Mouse (Mus musculus): ENCODE data around the gene Kcne4. TPM values are rescaled to one million over a fixed set of nuclear protein-coding genes. Genes with fewer than 3 reads are reported as not detected.
"Not testable (repeated sequence)": the region's sequence is repeated elsewhere in the genome, so short reads cannot be mapped to it uniquely, and the experiment has no call there.

Gene Kcne4
- 10.9 and 12.4 TPM in 2 replicates for polyA plus RNA-seq (2014; fragmentation: Nextera tagmentation; extraction: Ambion mirVana)

DNA sequence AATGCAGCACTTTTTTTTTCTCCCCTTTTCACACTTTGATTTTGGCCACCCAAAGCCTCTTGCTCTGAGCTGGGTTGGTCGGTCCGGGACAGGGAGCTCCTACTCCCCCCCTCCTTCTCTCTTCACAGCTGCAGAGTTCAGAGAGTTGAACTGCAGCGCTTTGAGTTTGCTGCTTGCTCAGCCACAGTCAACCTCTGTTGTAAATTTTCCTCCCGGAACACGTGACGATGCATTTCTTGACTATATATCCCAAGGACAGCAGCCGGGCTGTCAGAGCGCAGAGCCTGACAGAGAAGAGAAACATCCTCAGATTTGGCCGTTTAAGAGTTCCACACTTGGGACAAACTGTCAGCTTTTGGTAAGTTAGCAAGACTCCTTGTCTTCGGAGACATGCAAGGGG, at the start of gene Kcne4:
Kcne4 (plus strand) TSS at position 120 of the 400 bp plus-strand sequence.
- ATAC-seq (ENCODE audit: insufficient read depth): peak; percentile 78
- Histone ChIP-seq H3K9me3 (ENCODE audit: low read depth, low read length) (no peaks in the 10 kb centered on the region), H3K4me3 (ENCODE audit: low read depth, low read length) (peak within 1 kb of the TSS; percentile 20), H3K4me1 (ENCODE audit: insufficient read depth) (peaks cover 19% of the 10 kb centered on the region), H3K4me2 (peak within 1 kb of the TSS; percentile 55), H3K27me3 (ENCODE audit: insufficient read depth, low read length) (no peaks in the 10 kb centered on the region), H3K27ac (ENCODE audit: low read depth) (peak within 1 kb of the TSS; percentile 15; the same call in 1 of the 2 replicates), H3K36me3 (ENCODE audit: insufficient read depth) (no peaks in the 10 kb centered on the region), H3K9ac (no peak within 1 kb of the TSS)
- DNase-seq: peak; percentile 92
- WGBS: 27% methylated on average over 10 of the region's 10 CpGs
- TF ChIP-seq CTCF (IDR thresholded peaks at IDR 0.05; ENCODE audit: low read depth): no peak

DNA sequence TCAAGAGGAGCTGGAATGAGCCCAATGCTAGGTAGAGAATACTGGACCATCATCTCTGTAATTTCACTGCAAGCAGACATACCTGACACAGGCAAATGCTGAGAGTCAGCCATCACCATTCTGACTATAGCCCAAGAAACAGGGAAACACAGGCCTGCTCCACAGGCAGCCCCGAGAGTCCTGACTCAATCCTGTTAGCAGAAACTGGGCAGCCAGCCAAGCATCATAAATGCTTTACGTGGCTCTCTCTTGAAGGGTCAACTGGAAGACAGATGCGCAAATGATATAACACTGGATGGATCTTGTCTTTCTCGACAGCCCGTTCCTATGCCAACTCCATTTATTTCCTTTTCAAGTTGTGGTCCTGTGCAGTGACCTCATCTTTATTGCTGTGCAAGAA, 34.7 kb upstream of the Kcne4 start:
- TF ChIP-seq CTCF (IDR thresholded peaks at IDR 0.05; ENCODE audit: low read depth): no peak
- peak; percentile 97 for ATAC-seq (ENCODE audit: insufficient read depth)
- WGBS: 23% methylated on average over 5 of the region's 5 CpGs
- no peak overlapping the region for H3K4me2 ChIP-seq
- peak; percentile 94 for DNase-seq
- H3K36me3 ChIP-seq (ENCODE audit: insufficient read depth): no peaks in the 10 kb centered on the region
- no peaks in the 10 kb centered on the region for H3K4me1 ChIP-seq (ENCODE audit: insufficient read depth)
- no peak overlapping the region for H3K27ac ChIP-seq (ENCODE audit: low read depth)
- H3K27me3 ChIP-seq (ENCODE audit: insufficient read depth, low read length): no peaks in the 10 kb centered on the region
- H3K4me3 ChIP-seq (ENCODE audit: low read depth, low read length): no peak overlapping the region
- no peaks in the 10 kb centered on the region for H3K9me3 ChIP-seq (ENCODE audit: low read depth, low read length)
- no peak overlapping the region for H3K9ac ChIP-seq

DNA sequence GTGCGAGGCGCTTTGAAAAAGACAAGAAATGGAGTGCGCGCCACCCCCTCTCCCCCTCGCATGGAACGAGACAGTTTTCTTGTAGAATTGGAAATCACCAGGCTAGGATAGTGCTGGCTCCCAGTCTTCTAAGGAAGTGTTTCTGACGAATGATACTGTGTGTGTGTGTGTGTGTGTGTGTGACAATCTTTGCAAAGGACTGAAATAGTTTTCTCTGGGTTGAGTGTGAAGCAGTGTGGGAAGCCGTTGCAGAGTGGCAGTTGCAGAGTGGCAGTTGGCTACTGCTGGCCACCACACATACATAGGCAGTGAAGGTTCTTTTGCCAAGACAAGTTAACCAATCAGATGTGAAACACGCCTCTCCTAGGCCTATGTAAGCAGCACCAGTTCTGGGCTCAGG, 31.6 kb upstream of the Kcne4 start:
- ATAC-seq (ENCODE audit: insufficient read depth): not testable (repeated sequence)
- WGBS: 72% methylated on average over 9 of the region's 9 CpGs
- DNase-seq: peak; percentile 26

DNA sequence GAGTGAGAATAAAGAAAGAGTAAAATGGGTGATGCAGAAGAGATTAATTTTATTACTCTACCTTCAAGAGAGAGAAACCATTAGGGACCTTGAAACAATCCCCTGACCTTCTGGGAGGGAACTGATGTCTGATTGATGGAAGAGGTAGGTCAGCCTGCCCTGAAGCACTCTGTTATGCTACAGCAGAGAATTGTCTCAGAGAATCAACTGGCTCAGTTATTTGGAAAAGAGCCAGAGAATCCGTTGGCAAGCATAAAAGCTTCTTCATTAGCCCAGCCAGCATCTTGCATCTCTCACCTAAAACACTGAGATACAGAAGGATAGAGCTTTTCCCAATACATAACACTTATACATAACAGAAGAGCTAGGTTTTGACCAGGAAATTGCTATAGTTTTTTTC, 26.8 kb upstream of the Kcne4 start:
- no peak overlapping the region for H3K4me2 ChIP-seq
- ATAC-seq (ENCODE audit: insufficient read depth): no peak
- no peak overlapping the region for H3K9ac ChIP-seq
- H3K27ac ChIP-seq (ENCODE audit: low read depth): no peak overlapping the region
- no peaks in the 10 kb centered on the region for H3K9me3 ChIP-seq (ENCODE audit: low read depth, low read length)
- WGBS: 7% methylated on average over 1 of the region's 1 CpGs
- H3K27me3 ChIP-seq (ENCODE audit: insufficient read depth, low read length): no peaks in the 10 kb centered on the region
- H3K36me3 ChIP-seq (ENCODE audit: insufficient read depth): no peaks in the 10 kb centered on the region
- TF ChIP-seq CTCF (IDR thresholded peaks at IDR 0.05; ENCODE audit: low read depth): no peak
- H3K4me3 ChIP-seq (ENCODE audit: low read depth, low read length): no peak overlapping the region
- DNase-seq: peak; percentile 30
- no peaks in the 10 kb centered on the region for H3K4me1 ChIP-seq (ENCODE audit: insufficient read depth)

More for the DNA sequence above, 31.6 kb upstream of the Kcne4 start:
- not testable (repeated sequence) for H3K4me3 ChIP-seq (ENCODE audit: low read depth, low read length); H3K9me3 ChIP-seq (ENCODE audit: low read depth, low read length); H3K4me1 ChIP-seq (ENCODE audit: insufficient read depth); H3K36me3 ChIP-seq (ENCODE audit: insufficient read depth); H3K27me3 ChIP-seq (ENCODE audit: insufficient read depth, low read length); H3K4me2 ChIP-seq; H3K9ac ChIP-seq; H3K27ac ChIP-seq (ENCODE audit: low read depth)

DNA sequence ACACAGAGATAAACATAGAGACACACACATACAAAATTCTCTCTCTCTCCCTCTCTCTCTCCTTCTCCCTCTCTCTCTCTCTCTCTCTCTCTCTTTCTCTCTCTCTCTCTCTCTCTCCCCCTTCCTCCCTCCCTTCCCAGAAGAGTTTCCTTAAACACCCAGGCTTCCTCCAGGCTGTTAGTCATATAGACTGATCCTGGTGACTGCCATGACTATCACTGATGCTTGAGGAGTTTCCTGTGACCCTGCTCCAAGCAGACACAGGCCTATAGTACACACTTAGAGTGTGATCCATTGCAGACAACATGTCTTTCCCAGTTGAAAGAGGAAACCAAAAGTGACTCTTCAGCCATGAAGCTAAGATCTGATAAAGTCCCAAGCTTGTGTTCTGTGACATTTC, 9.1 kb upstream of the Kcne4 start:
- Histone ChIP-seq H3K4me2 (no peak overlapping the region), H3K9me3 (ENCODE audit: low read depth, low read length) (no peaks in the 10 kb centered on the region), H3K27me3 (ENCODE audit: insufficient read depth, low read length) (no peaks in the 10 kb centered on the region), H3K4me3 (ENCODE audit: low read depth, low read length) (no peak overlapping the region), H3K36me3 (ENCODE audit: insufficient read depth) (no peaks in the 10 kb centered on the region), H3K27ac (ENCODE audit: low read depth) (no peak overlapping the region), H3K9ac (no peak overlapping the region), H3K4me1 (ENCODE audit: insufficient read depth) (no peaks in the 10 kb centered on the region)
- TF ChIP-seq CTCF (IDR thresholded peaks at IDR 0.05; ENCODE audit: low read depth): no peak
- ATAC-seq (ENCODE audit: insufficient read depth) (no peak), DNase-seq (no peak)

DNA sequence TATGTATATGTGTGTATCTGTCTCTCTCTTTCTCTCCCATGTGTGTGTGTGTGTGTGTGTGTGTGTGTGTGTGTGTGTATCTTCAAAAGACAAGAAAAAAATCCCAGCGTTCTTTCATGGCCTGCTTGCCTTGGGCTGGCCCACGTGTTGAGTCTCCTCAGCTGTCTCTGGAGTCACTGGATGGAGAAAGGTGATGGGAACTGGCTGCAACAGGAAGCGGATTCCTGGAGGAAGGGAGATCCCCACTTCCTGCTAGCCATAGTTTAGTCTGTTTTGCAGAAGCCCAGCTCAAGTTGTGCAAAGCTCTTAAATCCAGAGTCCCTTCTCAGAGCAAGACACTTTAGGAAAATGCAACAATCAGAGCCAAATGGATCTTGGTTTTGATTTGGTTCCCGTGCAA, 6.7 kb upstream of the Kcne4 start:
- H3K4me2 ChIP-seq: no peak overlapping the region
- H3K4me3 ChIP-seq (ENCODE audit: low read depth, low read length): no peak overlapping the region
- H3K27me3 ChIP-seq (ENCODE audit: insufficient read depth, low read length): no peaks in the 10 kb centered on the region
- 0 out of 2 replicates have a peak, but pooled peaks cover 2% of the 10 kb centered on the region for H3K4me1 ChIP-seq (ENCODE audit: insufficient read depth)
- no peak overlapping the region for H3K27ac ChIP-seq (ENCODE audit: low read depth)
- DNase-seq (no peak), ATAC-seq (ENCODE audit: insufficient read depth) (no peak)
- 53% methylated on average over 4 of the region's 4 CpGs for WGBS
- no peak overlapping the region for H3K9ac ChIP-seq
- no peaks in the 10 kb centered on the region for H3K36me3 ChIP-seq (ENCODE audit: insufficient read depth)
- TF ChIP-seq CTCF (IDR thresholded peaks at IDR 0.05; ENCODE audit: low read depth): no peak
- H3K9me3 ChIP-seq (ENCODE audit: low read depth, low read length): no peaks in the 10 kb centered on the region

DNA sequence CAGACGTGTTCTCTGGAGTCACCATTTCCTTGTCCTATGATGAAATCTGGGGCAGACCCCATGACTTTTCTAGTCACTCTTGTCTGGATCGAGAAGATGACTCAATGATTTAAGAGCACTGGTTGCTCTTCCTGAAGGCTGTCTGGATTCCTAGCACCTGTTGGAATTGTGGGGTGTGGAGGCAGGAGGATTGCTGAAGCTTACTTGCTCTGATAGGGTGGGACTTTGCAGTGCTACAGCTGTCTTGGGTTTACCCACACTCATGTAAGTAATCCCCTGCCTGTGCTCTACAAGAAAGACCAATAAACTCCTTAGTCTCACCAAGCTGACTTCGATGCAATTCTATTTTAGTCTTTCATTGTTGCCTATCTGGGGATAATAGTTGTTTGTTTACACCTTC, 5.7 kb upstream of the Kcne4 start:
- Histone ChIP-seq H3K27me3 (ENCODE audit: insufficient read depth, low read length) (no peaks in the 10 kb centered on the region), H3K4me1 (ENCODE audit: insufficient read depth) (0 out of 2 replicates have a peak, but pooled peaks cover 6% of the 10 kb centered on the region), H3K9ac (no peak overlapping the region), H3K36me3 (ENCODE audit: insufficient read depth) (no peaks in the 10 kb centered on the region), H3K27ac (ENCODE audit: low read depth) (no peak overlapping the region), H3K4me2 (no peak overlapping the region), H3K4me3 (ENCODE audit: low read depth, low read length) (no peak overlapping the region), H3K9me3 (ENCODE audit: low read depth, low read length) (no peaks in the 10 kb centered on the region)
- no peak for ATAC-seq (ENCODE audit: insufficient read depth)
- DNase-seq: no peak
- no peak for TF ChIP-seq CTCF (IDR thresholded peaks at IDR 0.05; ENCODE audit: low read depth)
- 67% methylated on average over 3 of the region's 3 CpGs for WGBS

Measured in lung, embryonic 14.5 days (tissue).